Mouse (Mus musculus) stomach, embryonic 15.5 days (tissue): Measurements from ENCODE around the gene Tgif1. TPM values are rescaled to one million over a fixed set of nuclear protein-coding genes. Genes with fewer than 3 reads are reported as not detected.

Experiments
- ATAC-seq: fragments of 200-750 bp; cut with Nextera tagmentation; 2 replicates; pipeline ENCODE4 v1.8.0; 2017; ENCODE audit warnings: low read depth, moderate number of reproducible peaks, moderate TSS enrichment; ENCODE audit not compliant: insufficient read depth, low FRiP score
- H3K27ac ChIP-seq: fragments of 300-500 bp; sonication (generic); 2 replicates; pipeline ENCODE4 v1.5.1; 2015; ENCODE audit warnings: mild to moderate bottlenecking, inconsistent platforms
- H3K27me3 ChIP-seq: fragments of 300-500 bp; sonication (generic); replicated peaks from 2 replicates; pipeline ENCODE4 v1.6.1; 2015; ENCODE audit warnings: inconsistent platforms
- H3K36me3 ChIP-seq: fragments of 300-500 bp; sonication (generic); 2 replicates; pipeline ENCODE4 v1.6.1; 2015; ENCODE audit warnings: inconsistent platforms
- H3K4me1 ChIP-seq: fragments of 300-500 bp; sonication (generic); 2 replicates; pipeline ENCODE4 v1.6.1; 2015; ENCODE audit warnings: inconsistent platforms
- H3K4me2 ChIP-seq: fragments of 300-500 bp; sonication (generic); 2 replicates; pipeline ENCODE4 v1.6.1; 2015; ENCODE audit warnings: mild to moderate bottlenecking, inconsistent platforms
- H3K4me3 ChIP-seq: fragments of 300-500 bp; sonication (generic); replicated peaks from 2 replicates; pipeline ENCODE4 v1.5.1; 2015; ENCODE audit warnings: inconsistent platforms
- H3K9ac ChIP-seq: fragments of 300-500 bp; sonication (generic); 2 replicates; pipeline ENCODE4 v1.6.1; 2015; ENCODE audit warnings: inconsistent platforms
- H3K9me3 ChIP-seq: fragments of 300-500 bp; sonication (generic); 2 replicates; pipeline ENCODE4 v1.6.1; 2016; ENCODE audit warnings: inconsistent platforms
- WGBS: fragments of 180-500 bp; shearing (Covaris S2); methylation state at CpG from one replicate; pipeline ENCODE4 v1.1.7; 2015; 5-methylcytosine and 5-hydroxymethylcytosine counted together
- polyA plus RNA-seq: library from polyadenylated mRNA; unstranded; fragments of >200 nt; fragmentation: Nextera tagmentation; extraction: Ambion mirVana; gene quantifications from 2 replicates; pipeline ENCODE4 v1.2.1, GENCODE M21; 2015

The Tgif1 gene
- polyA plus RNA-seq, 1 experiment from 2014 or later, result 60.7 TPM

GRCm38 (mm10) chr17:70881194-70881593, 27.8 kb upstream of the Tgif1 start:
- H3K4me3 ChIP-seq, result no peak overlapping the region
- ATAC-seq, result no peak
- WGBS, result 69% methylated on average over 7 of the region's 7 CpGs
- H3K9me3 ChIP-seq, result no peaks in the 10 kb centered on the region
- H3K9ac ChIP-seq, result no peak overlapping the region
- H3K27ac ChIP-seq, result no peak overlapping the region
- no peak overlapping the region for H3K4me2 ChIP-seq
- no peaks in the 10 kb centered on the region for H3K4me1 ChIP-seq
- H3K27me3 ChIP-seq, result no peaks in the 10 kb centered on the region
- H3K36me3 ChIP-seq, result no peaks in the 10 kb centered on the region

- Histone ChIP-seq H3K9me3 (no peaks in the 10 kb centered on the region), H3K36me3 (no peaks in the 10 kb centered on the region), H3K27me3 (no peaks in the 10 kb centered on the region), H3K27ac (no peak overlapping the region), H3K4me2 (no peak overlapping the region), H3K4me3 (no peak overlapping the region), H3K9ac (no peak overlapping the region), H3K4me1 (no peaks in the 10 kb centered on the region)
- no peak for ATAC-seq
Measured at GRCm38 (mm10) chr17:70878237-70878636, 24.9 kb upstream of the Tgif1 start.

- Histone ChIP-seq H3K36me3 (no peaks in the 10 kb centered on the region), H3K4me3 (0 out of 2 replicates have a peak overlapping the region, but pooled peaks have one; percentile 7), H3K27ac (no peak overlapping the region), H3K9me3 (no peaks in the 10 kb centered on the region), H3K4me1 (no peaks in the 10 kb centered on the region), H3K27me3 (no peaks in the 10 kb centered on the region), H3K4me2 (peak overlapping the region; percentile 48), H3K9ac (no peak overlapping the region)
- WGBS, result 50% methylated on average over 7 of the region's 7 CpGs
- ATAC-seq, result no peak
Measured at GRCm38 (mm10) chr17:70873778-70874124, 20.4 kb upstream of the Tgif1 start.

GRCm38 (mm10) chr17:70872936-70873777, 19.8 kb upstream of the Tgif1 start:
- WGBS, result 35% methylated on average over 21 of the region's 21 CpGs
- no peaks in the 10 kb centered on the region for H3K27me3 ChIP-seq
- 0 out of 2 replicates have a peak, but pooled peaks have one; percentile 31 for ATAC-seq
- 0 out of 2 replicates have a peak overlapping the region, but pooled peaks have one; percentile 7 for H3K4me3 ChIP-seq
- no peaks in the 10 kb centered on the region for H3K36me3 ChIP-seq
- H3K9ac ChIP-seq, result no peak overlapping the region
- peak overlapping the region; percentile 48 for H3K4me2 ChIP-seq
- no peaks in the 10 kb centered on the region for H3K9me3 ChIP-seq
- no peaks in the 10 kb centered on the region for H3K4me1 ChIP-seq
- H3K27ac ChIP-seq, result no peak overlapping the region

GRCm38 (mm10) chr17:70872094-70872929, 19.0 kb upstream of the Tgif1 start:
- Histone ChIP-seq H3K27me3 (no peaks in the 10 kb centered on the region), H3K36me3 (no peaks in the 10 kb centered on the region), H3K9me3 (no peaks in the 10 kb centered on the region), H3K4me1 (no peaks in the 10 kb centered on the region), H3K4me2 (no peak overlapping the region), H3K4me3 (no peak overlapping the region), H3K27ac (no peak overlapping the region), H3K9ac (no peak overlapping the region)
- 33% methylated on average over 14 of the region's 14 CpGs for WGBS
- no peak for ATAC-seq

GRCm38 (mm10) chr17:70871676-70872075, 18.3 kb upstream of the Tgif1 start:
- Histone ChIP-seq H3K36me3 (no peaks in the 10 kb centered on the region), H3K4me1 (no peaks in the 10 kb centered on the region), H3K4me3 (no peak overlapping the region), H3K4me2 (no peak overlapping the region), H3K27ac (no peak overlapping the region), H3K9ac (no peak overlapping the region), H3K27me3 (no peaks in the 10 kb centered on the region), H3K9me3 (no peaks in the 10 kb centered on the region)
- ATAC-seq, result no peak
- 58% methylated on average over 5 of the region's 5 CpGs for WGBS

- no peak for ATAC-seq
Measured at GRCm38 (mm10) chr17:70870581-70870980, 17.2 kb upstream of the Tgif1 start.

GRCm38 (mm10) chr17:70868577-70869229, 15.4 kb upstream of the Tgif1 start:
- H3K27ac ChIP-seq, result no peak overlapping the region
- no peaks in the 10 kb centered on the region for H3K36me3 ChIP-seq
- H3K9ac ChIP-seq, result no peak overlapping the region
- no peak overlapping the region for H3K4me3 ChIP-seq
- H3K9me3 ChIP-seq, result no peaks in the 10 kb centered on the region
- no peak overlapping the region for H3K4me2 ChIP-seq
- no peaks in the 10 kb centered on the region for H3K27me3 ChIP-seq
- no peak for ATAC-seq
- no peaks in the 10 kb centered on the region for H3K4me1 ChIP-seq
- WGBS, result 72% methylated on average over 5 of the region's 5 CpGs

More at GRCm38 (mm10) chr17:70870581-70870980, 17.2 kb upstream of the Tgif1 start:
- no peak overlapping the region for H3K27ac ChIP-seq
- H3K36me3 ChIP-seq, result no peaks in the 10 kb centered on the region
- WGBS, result 90% methylated on average over 4 of the region's 4 CpGs
- no peak overlapping the region for H3K4me3 ChIP-seq
- no peaks in the 10 kb centered on the region for H3K27me3 ChIP-seq
- no peak overlapping the region for H3K9ac ChIP-seq
- no peaks in the 10 kb centered on the region for H3K9me3 ChIP-seq
- H3K4me2 ChIP-seq, result no peak overlapping the region
- no peaks in the 10 kb centered on the region for H3K4me1 ChIP-seq

GRCm38 (mm10) chr17:70866538-70867114, 13.3 kb upstream of the Tgif1 start:
- no peaks in the 10 kb centered on the region for H3K27me3 ChIP-seq
- WGBS, result 80% methylated on average over 6 of the region's 6 CpGs
- no peak overlapping the region for H3K9ac ChIP-seq
- H3K4me3 ChIP-seq, result no peak overlapping the region
- no peak overlapping the region for H3K27ac ChIP-seq
- no peak overlapping the region for H3K4me2 ChIP-seq
- ATAC-seq, result no peak
- no peaks in the 10 kb centered on the region for H3K9me3 ChIP-seq
- H3K36me3 ChIP-seq, result no peaks in the 10 kb centered on the region
- no peaks in the 10 kb centered on the region for H3K4me1 ChIP-seq

- Histone ChIP-seq H3K36me3 (no peaks in the 10 kb centered on the region), H3K27me3 (no peaks in the 10 kb centered on the region), H3K9ac (no peak overlapping the region), H3K4me1 (no peaks in the 10 kb centered on the region), H3K9me3 (no peaks in the 10 kb centered on the region), H3K27ac (no peak overlapping the region), H3K4me2 (no peak overlapping the region), H3K4me3 (no peak overlapping the region)
- ATAC-seq, result no peak
- WGBS, result 96% methylated on average over 5 of the region's 5 CpGs
Measured at GRCm38 (mm10) chr17:70866029-70866428, 12.7 kb upstream of the Tgif1 start.

GRCm38 (mm10) chr17:70865060-70865604, 11.8 kb upstream of the Tgif1 start:
- H3K36me3 ChIP-seq, result no peaks in the 10 kb centered on the region
- H3K27ac ChIP-seq, result no peak overlapping the region
- ATAC-seq, result no peak
- H3K4me3 ChIP-seq, result no peak overlapping the region
- H3K9me3 ChIP-seq, result no peaks in the 10 kb centered on the region
- H3K4me1 ChIP-seq, result no peaks in the 10 kb centered on the region
- H3K4me2 ChIP-seq, result no peak overlapping the region
- WGBS, result 66% methylated on average over 10 of the region's 10 CpGs
- H3K27me3 ChIP-seq, result no peaks in the 10 kb centered on the region
- no peak overlapping the region for H3K9ac ChIP-seq
